Comparison of ENCODE assay signal across 9 mouse cellular contexts in the genomic region with DNA sequence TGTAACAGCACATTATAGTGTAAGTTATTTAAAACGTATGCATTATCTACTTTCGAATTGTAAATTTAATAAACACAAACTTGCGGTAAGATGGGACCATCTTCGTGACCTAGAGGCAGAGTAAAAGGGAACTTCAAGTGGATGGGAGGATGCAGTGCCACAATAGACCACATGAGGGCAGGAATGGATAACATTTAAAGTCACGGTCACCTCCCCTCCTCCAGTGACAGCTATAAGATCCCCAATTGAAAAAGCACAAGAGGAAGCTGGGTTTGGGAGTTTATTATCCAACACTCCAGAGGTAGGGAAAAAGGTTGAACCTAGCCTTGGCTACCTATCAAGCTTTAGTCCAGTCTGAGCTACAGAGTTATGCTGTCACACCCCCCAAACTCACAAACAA. TPM values are rescaled to one million over a fixed set of nuclear protein-coding genes. Genes with fewer than 3 reads are reported as not detected.
DNase-seq lines count a peak whose midpoint lies in the region; ATAC-seq lines count a peak whose summit lies in the region.
"Had no signal": no experiment of that assay in that cellular context is flagged by ENCODE, and none has a peak within 500 bp of the region (broad histone marks: within the 10 kb centered on the region; RNA-seq: fewer than 3 reads in every experiment).

No protein-coding gene starts in this region.

- H3K4me1 ChIP-seq in neural tube, embryonic 15.5 days = no peaks in the 10 kb centered on the region
- H3K4me1 ChIP-seq in midbrain, embryonic 15.5 days = no peaks in the 10 kb centered on the region

- no peak for ATAC-seq in neural tube, embryonic 15.5 days (ENCODE audit: low FRiP score)
- 0 out of 2 replicates have a peak, but pooled peaks have one; percentile 52 for ATAC-seq in midbrain, embryonic 15.5 days (replicated peaks)

- H3K27ac ChIP-seq in neural tube, embryonic 15.5 days (replicated peaks) = no peak overlapping the region
- H3K27ac ChIP-seq in midbrain, embryonic 15.5 days = no peak overlapping the region

- H3K9ac ChIP-seq in neural tube, embryonic 15.5 days (replicated peaks) = no peak overlapping the region
- no peak overlapping the region for H3K9ac ChIP-seq in midbrain, embryonic 15.5 days

- peak; percentile 36 for DNase-seq in neural tube, embryonic 10.5 days (ENCODE audit: extremely low spot score, low spot score)
- peak; percentile 28 to 38 for DNase-seq in adrenal gland, adult 18-20 months (ENCODE audit: low spot score in 2 of 2)
- peak; percentile 25 for DNase-seq in embryo, embryonic 9.5 days (ENCODE audit: extremely low spot score)
- DNase-seq in heart, postnatal 36 days = peak; percentile 41 to 59
- DNase-seq in left cerebral cortex, postnatal 10 days (ENCODE audit: extremely low spot score in 1 of 2, low spot score in 2 of 2) = peak; percentile 23 to 45
- DNase-seq in thymus, postnatal 0 days (ENCODE audit: low spot score) = peak; percentile 49

- no peak overlapping the region for H3K4me2 ChIP-seq in neural tube, embryonic 15.5 days
- H3K4me2 ChIP-seq in midbrain, embryonic 15.5 days = no peak overlapping the region

- no peaks in the 10 kb centered on the region for H3K27me3 ChIP-seq in neural tube, embryonic 15.5 days (replicated peaks)
- no peaks in the 10 kb centered on the region for H3K27me3 ChIP-seq in midbrain, embryonic 15.5 days (replicated peaks)

- H3K4me3 ChIP-seq in neural tube, embryonic 15.5 days (replicated peaks) = no peak overlapping the region
- no peak overlapping the region for H3K4me3 ChIP-seq in midbrain, embryonic 15.5 days
- H3K4me3 ChIP-seq: myocyte had no signal

- 0 out of 2 replicates have a peak, but pooled peaks cover 3% of the 10 kb centered on the region for H3K36me3 ChIP-seq in neural tube, embryonic 15.5 days
- H3K36me3 ChIP-seq in midbrain, embryonic 15.5 days (replicated peaks) = no peaks in the 10 kb centered on the region

- intact Hi-C loops in heart, postnatal 36 days (cut with DNase I) = loop anchor here (1.0 to 10.0 kb wide), 2 partner anchors 1149 to 1263 kb away; no protein-coding TSS in a partner anchor
- intact Hi-C loops in left cerebral cortex, postnatal 10 days (cut with DNase I) = no loop called here

- 34% methylated on average over 5 of the region's 5 CpGs for WGBS in neural tube, embryonic 15.5 days
- WGBS in midbrain, embryonic 15.5 days = 32% methylated on average over 5 of the region's 5 CpGs

- no peaks in the 10 kb centered on the region for H3K9me3 ChIP-seq in neural tube, embryonic 15.5 days (replicated peaks)
- H3K9me3 ChIP-seq in midbrain, embryonic 15.5 days = no peaks in the 10 kb centered on the region

RNA-seq across cellular contexts. Expression of gene Ctps2, which starts 14.7 kb away (rescaled TPM):
- polyA plus RNA-seq in neural tube, embryonic 15.5 days (2015; fragmentation: Nextera tagmentation; extraction: Ambion mirVana) = 82.6 and 87.9 TPM in 2 replicates
- 10 to 100 TPM; 44.2 to 68.2 TPM for total RNA-seq in adrenal gland, adult 18-20 months (2021)
- total RNA-seq in heart, postnatal 36 days (2021) = 10 to 100 TPM; 12.5 to 17.3 TPM
- 10 to 100 TPM; 70.3 to 70.4 TPM for total RNA-seq in left cerebral cortex, postnatal 10 days (2021)
- polyA plus RNA-seq in midbrain, embryonic 15.5 days (2015; fragmentation: Nextera tagmentation; extraction: Ambion mirVana) = 94.8 and 101 TPM in 2 replicates
- polyA plus RNA-seq in thymus, postnatal 0 days (2015; fragmentation: Nextera tagmentation; extraction: Ambion mirVana) = 68.3 and 76.3 TPM in 2 replicates

RNA-seq across cellular contexts. Expression of gene Syap1, which starts 27.4 kb away (rescaled TPM):
- polyA plus RNA-seq in neural tube, embryonic 15.5 days (2015; fragmentation: Nextera tagmentation; extraction: Ambion mirVana) = 31.3 and 32.4 TPM in 2 replicates
- 10 to 100 TPM; 80.0 to 91.6 TPM for total RNA-seq in adrenal gland, adult 18-20 months (2021)
- 10 to 100 TPM; 27.4 to 31.3 TPM for total RNA-seq in heart, postnatal 36 days (2021)
- 10 to 100 TPM; 30.0 to 31.8 TPM for total RNA-seq in left cerebral cortex, postnatal 10 days (2021)
- 30.6 and 30.7 TPM in 2 replicates for polyA plus RNA-seq in midbrain, embryonic 15.5 days (2015; fragmentation: Nextera tagmentation; extraction: Ambion mirVana)
- polyA plus RNA-seq in thymus, postnatal 0 days (2015; fragmentation: Nextera tagmentation; extraction: Ambion mirVana) = 34.4 and 37.9 TPM in 2 replicates

RNA-seq across cellular contexts. Expression of gene S100g, which starts 48.7 kb away (rescaled TPM):
- polyA plus RNA-seq in neural tube, embryonic 15.5 days (2015; fragmentation: Nextera tagmentation; extraction: Ambion mirVana) = 0.73 and 33.7 TPM in 2 replicates
- total RNA-seq in adrenal gland, adult 18-20 months (2021) = not detected
- total RNA-seq in heart, postnatal 36 days (2021) = not detected
- total RNA-seq in left cerebral cortex, postnatal 10 days (2021) = not detected
- 0.55 TPM in 1 of 2 replicates, not detected in the other for polyA plus RNA-seq in midbrain, embryonic 15.5 days (2015; fragmentation: Nextera tagmentation; extraction: Ambion mirVana)
- polyA plus RNA-seq in thymus, postnatal 0 days (2015; fragmentation: Nextera tagmentation; extraction: Ambion mirVana) = 17.1 and 20.1 TPM in 2 replicates
- polyA plus RNA-seq: myocyte had no signal
